Mouse (Mus musculus) midbrain, embryonic 12.5 days (tissue): ENCODE data around the gene Pofut2. TPM values are rescaled to one million over a fixed set of nuclear protein-coding genes. Genes with fewer than 3 reads are reported as not detected.

ENCODE experiments used
- ATAC-seq: fragments of 200-750 bp; cut with Nextera tagmentation; 2 replicates; pipeline ENCODE4 v1.8.0; 2017; ENCODE audit warnings: low read depth, moderate TSS enrichment, moderate library complexity; ENCODE audit not compliant: low FRiP score
- H3K27ac ChIP-seq: fragments of 300-500 bp; sonication (generic); replicated peaks from 2 replicates; pipeline ENCODE4 v1.5.1; 2016; ENCODE audit warnings: mild to moderate bottlenecking
- H3K27me3 ChIP-seq: fragments of 300-500 bp; sonication (generic); 2 replicates; pipeline ENCODE4 v1.6.1; 2016; ENCODE audit warnings: mild to moderate bottlenecking
- H3K36me3 ChIP-seq: fragments of 300-500 bp; sonication (generic); 2 replicates; pipeline ENCODE4 v1.6.1; 2016
- H3K4me1 ChIP-seq: fragments of 300-500 bp; sonication (generic); 2 replicates; pipeline ENCODE4 v1.6.1; 2016
- H3K4me2 ChIP-seq: fragments of 300-500 bp; sonication (generic); replicated peaks from 2 replicates; pipeline ENCODE4 v1.6.1; 2016; ENCODE audit warnings: mild to moderate bottlenecking, moderate library complexity
- H3K4me3 ChIP-seq: fragments of 300-500 bp; sonication (generic); 2 replicates; pipeline ENCODE4 v1.5.1; 2016; ENCODE audit warnings: mild to moderate bottlenecking
- H3K9ac ChIP-seq: fragments of 300-500 bp; sonication (generic); replicated peaks from 2 replicates; pipeline ENCODE4 v1.6.1; 2016; ENCODE audit warnings: mild to moderate bottlenecking, moderate library complexity
- H3K9me3 ChIP-seq: fragments of 300-500 bp; sonication (generic); 2 replicates; pipeline ENCODE4 v1.6.1; 2016; ENCODE audit warnings: mild to moderate bottlenecking
- WGBS: fragments of 180-500 bp; shearing (Covaris S2); methylation state at CpG from one replicate; pipeline ENCODE4 v1.1.7; 2016; 5-methylcytosine and 5-hydroxymethylcytosine counted together
- polyA plus RNA-seq: library from polyadenylated mRNA; unstranded; fragments of >200 nt; fragmentation: Nextera tagmentation; extraction: Ambion mirVana; gene quantifications from 2 replicates; pipeline ENCODE4 v1.2.1, GENCODE M21; 2016

Gene Pofut2
- polyA plus RNA-seq, 1 experiment from 2014 or later: 80.7 TPM

- H3K36me3 ChIP-seq: no peaks in the 10 kb centered on the region
- H3K27me3 ChIP-seq: no peaks in the 10 kb centered on the region
- no peak for ATAC-seq
- no peak overlapping the region for H3K9ac ChIP-seq
- no peaks in the 10 kb centered on the region for H3K9me3 ChIP-seq
- H3K4me2 ChIP-seq: no peak overlapping the region
- WGBS: 87% methylated on average over 12 of the region's 12 CpGs
- H3K27ac ChIP-seq: no peak overlapping the region
- H3K4me1 ChIP-seq: no peaks in the 10 kb centered on the region
- no peak overlapping the region for H3K4me3 ChIP-seq
Measured at GRCm38 (mm10) chr10:77219411-77220025, 39.5 kb upstream of the Pofut2 start.

GRCm38 (mm10) chr10:77221108-77221507 is 37.9 kb upstream of the Pofut2 start:
- WGBS: 85% methylated on average over 11 of the region's 11 CpGs
- no peaks in the 10 kb centered on the region for H3K9me3 ChIP-seq
- H3K4me2 ChIP-seq: no peak overlapping the region
- no peaks in the 10 kb centered on the region for H3K4me1 ChIP-seq
- H3K27me3 ChIP-seq: no peaks in the 10 kb centered on the region
- ATAC-seq: no peak
- H3K9ac ChIP-seq: no peak overlapping the region
- H3K4me3 ChIP-seq: no peak overlapping the region
- H3K27ac ChIP-seq: no peak overlapping the region
- H3K36me3 ChIP-seq: no peaks in the 10 kb centered on the region

DNA sequence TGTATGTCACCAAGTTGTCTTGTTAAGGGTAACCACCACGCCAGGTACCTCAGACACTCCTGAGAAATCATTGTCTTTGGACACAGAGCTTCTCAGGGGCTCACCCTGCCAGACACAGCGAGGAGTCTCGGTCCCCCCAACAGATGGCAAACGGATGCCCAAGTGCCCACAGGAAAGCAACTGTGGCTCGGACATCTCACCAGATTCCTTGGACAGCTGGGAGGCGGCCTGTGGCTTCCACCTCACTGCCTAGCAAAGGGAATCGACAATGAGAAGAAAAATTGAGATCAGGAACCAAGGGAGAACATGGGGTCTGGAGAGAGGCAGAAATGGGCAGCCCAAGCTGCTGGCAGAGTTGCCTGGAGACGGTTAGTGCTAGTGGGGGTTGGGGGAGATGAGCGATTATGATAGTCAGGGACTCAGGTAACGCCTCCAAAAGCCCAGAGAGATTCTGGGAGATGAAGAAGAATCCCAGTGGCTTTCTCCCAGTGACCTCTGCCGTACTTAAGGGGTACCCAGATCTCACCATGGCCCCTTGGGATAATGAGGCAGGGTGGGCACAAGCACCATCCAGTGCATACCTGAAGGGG is 36.0 kb upstream of the Pofut2 start:
- Histone ChIP-seq H3K27ac (no peak overlapping the region), H3K9me3 (no peaks in the 10 kb centered on the region), H3K4me3 (no peak overlapping the region), H3K27me3 (no peaks in the 10 kb centered on the region), H3K4me1 (no peaks in the 10 kb centered on the region), H3K9ac (no peak overlapping the region), H3K4me2 (no peak overlapping the region), H3K36me3 (no peaks in the 10 kb centered on the region)
- WGBS: 89% methylated on average over 11 of the region's 11 CpGs
- no peak for ATAC-seq

DNA sequence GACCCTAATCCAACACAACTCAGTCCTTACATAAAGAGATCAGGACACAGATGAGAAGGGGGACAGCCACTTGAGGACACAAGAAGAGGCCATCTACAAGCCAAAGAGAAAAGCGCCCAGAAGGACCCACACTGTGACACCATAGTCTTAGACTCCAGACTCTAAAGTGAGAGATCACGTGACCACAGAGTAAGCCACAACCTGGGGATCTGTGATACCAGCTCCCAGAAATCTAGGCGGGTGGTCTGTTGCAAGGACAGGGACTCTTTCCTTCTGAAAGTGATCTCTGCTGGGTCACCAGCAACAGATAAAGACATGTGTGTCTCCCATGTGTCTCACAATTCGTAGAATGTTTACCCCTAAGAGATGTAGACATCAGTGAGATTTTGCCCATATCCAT is 34.6 kb upstream of the Pofut2 start:
- no peak for ATAC-seq
- 86% methylated on average over 4 of the region's 4 CpGs for WGBS
- no peaks in the 10 kb centered on the region for H3K4me1 ChIP-seq

DNA sequence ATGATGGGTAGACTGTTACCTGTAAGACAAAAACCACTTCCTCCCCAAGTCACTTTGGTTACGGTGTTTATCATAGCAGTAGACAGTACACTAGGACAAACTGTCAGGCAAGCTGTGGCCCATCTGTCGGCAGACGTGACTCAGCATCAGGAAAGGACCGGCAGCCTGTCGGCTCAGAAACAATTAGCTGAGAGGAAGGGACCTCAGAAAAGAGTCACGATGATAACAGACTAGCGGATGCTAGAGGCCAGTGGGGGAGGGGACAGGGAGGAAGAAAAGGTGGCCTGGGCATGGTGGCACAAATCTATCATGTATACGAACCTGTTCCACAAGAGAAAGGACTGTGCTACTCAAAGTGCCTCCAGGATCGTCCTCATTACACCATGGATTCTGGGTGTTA is 33.6 kb upstream of the Pofut2 start:
- Histone ChIP-seq H3K36me3 (no peaks in the 10 kb centered on the region), H3K4me3 (no peak overlapping the region), H3K4me1 (no peaks in the 10 kb centered on the region), H3K27me3 (no peaks in the 10 kb centered on the region), H3K9ac (no peak overlapping the region), H3K9me3 (no peaks in the 10 kb centered on the region), H3K27ac (no peak overlapping the region), H3K4me2 (no peak overlapping the region)
- ATAC-seq: no peak
- 84% methylated on average over 9 of the region's 9 CpGs for WGBS

More for the DNA sequence above, 34.6 kb upstream of the Pofut2 start:
- no peaks in the 10 kb centered on the region for H3K27me3 ChIP-seq
- H3K4me3 ChIP-seq: no peak overlapping the region
- no peak overlapping the region for H3K27ac ChIP-seq
- no peak overlapping the region for H3K9ac ChIP-seq
- no peaks in the 10 kb centered on the region for H3K36me3 ChIP-seq
- no peaks in the 10 kb centered on the region for H3K9me3 ChIP-seq
- no peak overlapping the region for H3K4me2 ChIP-seq

- H3K4me1 ChIP-seq: no peaks in the 10 kb centered on the region
- no peak overlapping the region for H3K9ac ChIP-seq
- H3K4me3 ChIP-seq: no peak overlapping the region
- H3K27me3 ChIP-seq: no peaks in the 10 kb centered on the region
- no peak for ATAC-seq
- WGBS: 92% methylated on average over 8 of the region's 8 CpGs
- no peaks in the 10 kb centered on the region for H3K36me3 ChIP-seq
- no peak overlapping the region for H3K4me2 ChIP-seq
- H3K27ac ChIP-seq: no peak overlapping the region
- H3K9me3 ChIP-seq: no peaks in the 10 kb centered on the region
Measured at GRCm38 (mm10) chr10:77225995-77226688, 32.9 kb upstream of the Pofut2 start.

DNA sequence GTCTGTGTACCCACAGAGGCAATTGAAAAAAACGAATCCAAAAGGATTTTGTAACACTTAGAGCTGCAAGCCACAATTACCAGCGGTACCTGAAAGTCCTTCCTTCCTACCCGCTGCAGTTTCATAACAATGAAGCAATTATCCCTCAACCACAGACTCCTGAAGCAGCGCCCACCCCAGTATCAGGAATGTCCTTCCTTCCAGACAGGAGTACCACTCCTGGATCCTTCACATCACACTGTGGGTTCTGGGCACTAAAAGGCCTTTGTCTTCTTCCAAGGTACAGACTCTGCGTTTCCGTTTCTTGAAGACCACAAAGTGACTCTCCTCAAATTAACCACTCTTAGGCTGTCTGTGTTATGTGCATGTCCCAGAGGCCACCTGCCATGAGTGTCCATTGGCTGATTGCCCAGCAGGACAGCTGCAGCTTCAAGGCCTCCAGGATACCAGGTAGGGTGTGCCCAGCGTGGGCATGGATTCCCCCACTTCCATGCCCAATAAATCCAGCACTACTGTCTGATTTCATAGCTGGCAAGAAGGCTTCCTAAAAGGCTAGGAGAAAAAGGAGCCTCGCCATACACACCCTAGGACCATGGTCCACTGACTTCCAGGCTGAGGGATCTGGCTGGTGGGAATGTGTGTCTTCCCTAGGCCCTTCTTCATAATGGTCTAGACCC is 32.2 kb upstream of the Pofut2 start:
- Histone ChIP-seq H3K9ac (no peak overlapping the region), H3K27me3 (no peaks in the 10 kb centered on the region), H3K27ac (no peak overlapping the region), H3K9me3 (no peaks in the 10 kb centered on the region), H3K4me3 (no peak overlapping the region), H3K36me3 (no peaks in the 10 kb centered on the region), H3K4me2 (no peak overlapping the region), H3K4me1 (no peaks in the 10 kb centered on the region)
- ATAC-seq: no peak
- 68% methylated on average over 8 of the region's 8 CpGs for WGBS

GRCm38 (mm10) chr10:77227368-77227723 is 31.7 kb upstream of the Pofut2 start:
- H3K9ac ChIP-seq: no peak overlapping the region
- H3K27ac ChIP-seq: no peak overlapping the region
- H3K4me3 ChIP-seq: no peak overlapping the region
- H3K4me2 ChIP-seq: no peak overlapping the region
- WGBS: 83% methylated on average over 6 of the region's 6 CpGs
- ATAC-seq: no peak
- H3K36me3 ChIP-seq: no peaks in the 10 kb centered on the region
- no peaks in the 10 kb centered on the region for H3K9me3 ChIP-seq
- no peaks in the 10 kb centered on the region for H3K4me1 ChIP-seq
- no peaks in the 10 kb centered on the region for H3K27me3 ChIP-seq

DNA sequence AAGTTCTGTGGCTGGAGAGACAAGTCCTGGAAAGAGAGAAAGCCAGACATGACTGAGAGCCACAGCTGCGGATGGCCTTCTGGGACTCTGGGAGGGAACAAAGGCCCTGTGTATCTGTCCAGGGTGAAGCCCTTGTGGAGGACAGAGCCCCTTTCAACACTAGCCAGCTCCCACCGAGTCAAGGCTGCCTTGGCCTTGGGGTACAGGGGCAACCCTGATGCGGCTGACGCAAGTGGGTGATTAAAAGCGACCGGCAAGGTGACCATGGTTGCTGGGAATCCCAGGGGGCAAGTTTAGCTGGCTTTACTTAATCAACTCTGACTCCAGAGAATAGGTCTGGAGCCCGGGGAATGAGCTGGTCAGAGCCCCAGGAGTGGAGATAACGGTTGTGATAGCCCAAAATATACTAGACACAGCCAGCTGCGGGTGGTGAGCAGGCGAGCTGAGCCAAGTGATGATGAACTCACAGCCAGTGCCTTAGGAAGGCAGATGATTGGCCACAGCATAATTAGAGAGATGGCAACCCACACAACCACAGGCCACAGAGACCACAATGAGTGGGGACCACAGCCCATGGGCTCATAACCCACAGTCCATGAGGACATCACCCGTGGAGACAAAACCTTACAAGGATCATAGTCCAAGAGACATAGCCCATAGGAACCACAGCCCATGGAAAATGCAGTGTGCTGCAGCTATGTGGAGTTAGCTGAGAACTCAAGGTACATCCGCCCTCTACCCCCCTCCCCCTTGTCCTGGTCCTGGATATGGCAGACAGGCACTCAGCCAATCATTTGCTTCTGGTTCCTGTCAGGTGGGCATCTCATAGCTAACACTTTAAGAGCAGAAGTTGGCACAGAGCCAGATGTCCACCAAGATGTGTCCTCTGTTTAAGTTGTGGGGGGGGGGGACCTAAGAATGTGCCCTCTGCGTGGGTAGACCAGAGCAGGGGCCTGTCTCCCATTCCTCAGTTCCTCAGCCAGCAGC is 29.1 kb upstream of the Pofut2 start:
- Histone ChIP-seq H3K4me1 (no peaks in the 10 kb centered on the region), H3K4me3 (no peak overlapping the region), H3K9me3 (no peaks in the 10 kb centered on the region), H3K4me2 (no peak overlapping the region), H3K27ac (no peak overlapping the region), H3K9ac (no peak overlapping the region), H3K36me3 (no peaks in the 10 kb centered on the region), H3K27me3 (no peaks in the 10 kb centered on the region)
- WGBS: 85% methylated on average over 13 of the region's 13 CpGs
- ATAC-seq: no peak

DNA sequence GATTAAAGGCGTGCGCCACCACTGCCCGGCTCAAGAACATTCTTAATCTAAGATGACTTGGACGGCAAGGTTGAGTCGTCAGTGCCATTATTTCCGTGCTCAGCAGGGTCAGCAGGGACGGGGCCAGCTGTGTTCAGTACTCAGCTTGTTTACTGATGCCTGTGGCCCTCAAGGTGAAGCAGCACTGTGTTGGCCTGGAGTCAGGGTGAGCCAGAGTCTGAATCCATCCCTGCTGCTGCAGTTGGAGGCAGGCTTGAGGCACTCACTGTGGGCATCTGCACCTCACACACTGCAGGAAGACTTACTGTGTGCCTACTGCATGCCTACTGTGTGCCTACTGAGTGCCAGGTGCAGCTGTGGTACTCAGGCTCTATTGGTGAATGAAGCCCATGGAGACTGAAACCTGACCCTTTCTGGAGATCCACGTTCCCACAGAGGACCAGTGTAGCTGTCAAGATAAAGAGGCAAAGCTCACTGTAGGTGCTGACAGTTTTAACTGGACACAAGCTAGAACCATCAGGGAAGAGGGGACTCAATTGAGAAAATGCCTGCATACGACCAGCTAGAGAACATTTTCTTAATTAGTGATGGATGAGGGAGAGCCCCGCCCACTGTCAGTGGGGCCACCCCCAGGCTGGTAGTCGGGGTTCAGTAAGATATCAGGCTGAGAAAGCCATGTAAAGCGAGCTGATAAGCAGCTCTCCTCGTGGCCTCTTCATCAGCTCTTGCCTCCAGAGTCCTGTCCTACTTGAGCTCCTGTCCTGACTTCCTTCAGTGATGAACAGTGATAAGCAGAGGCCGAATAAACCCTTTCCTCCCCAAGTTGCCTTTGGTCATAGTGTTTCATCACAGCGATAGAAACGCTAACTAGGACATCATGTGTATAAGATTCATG is 26.9 kb upstream of the Pofut2 start:
- H3K4me1 ChIP-seq: no peaks in the 10 kb centered on the region
- H3K4me3 ChIP-seq: no peak overlapping the region
- no peak overlapping the region for H3K4me2 ChIP-seq
- H3K9me3 ChIP-seq: no peaks in the 10 kb centered on the region
- 71% methylated on average over 16 of the region's 16 CpGs for WGBS
- no peaks in the 10 kb centered on the region for H3K36me3 ChIP-seq
- H3K27me3 ChIP-seq: no peaks in the 10 kb centered on the region
- no peak overlapping the region for H3K9ac ChIP-seq
- no peak overlapping the region for H3K27ac ChIP-seq
- no peak for ATAC-seq

DNA sequence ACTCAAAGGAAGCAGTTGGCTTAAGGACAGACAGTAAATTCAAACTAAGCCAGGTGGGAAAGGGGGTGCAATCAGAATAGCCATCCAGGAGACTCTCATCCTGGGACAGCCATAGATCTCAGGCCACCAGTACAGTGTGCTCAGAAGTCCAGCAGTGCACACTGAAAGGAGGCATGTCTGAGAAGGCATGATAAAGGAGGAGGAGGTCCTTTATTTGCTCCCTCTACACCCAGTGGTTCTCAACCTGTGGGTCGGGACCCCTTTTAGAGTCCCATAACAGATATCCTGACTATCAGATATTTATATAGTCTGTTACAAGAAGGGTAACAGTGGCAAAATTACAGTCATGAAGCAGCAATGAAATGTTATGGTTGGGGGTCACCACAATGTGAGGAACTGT is 25.8 kb upstream of the Pofut2 start:
- Histone ChIP-seq H3K27ac (no peak overlapping the region), H3K27me3 (no peaks in the 10 kb centered on the region), H3K9me3 (no peaks in the 10 kb centered on the region), H3K4me2 (no peak overlapping the region), H3K36me3 (no peaks in the 10 kb centered on the region), H3K9ac (no peak overlapping the region), H3K4me1 (no peaks in the 10 kb centered on the region), H3K4me3 (no peak overlapping the region)
- WGBS: 87% methylated on average over 1 of the region's 1 CpGs
- no peak for ATAC-seq
